Mouse (Mus musculus): ENCODE results near the gene Appbp2. TPM values are rescaled to one million over a fixed set of nuclear protein-coding genes. Genes with fewer than 3 reads are reported as not detected.
A peak's percentile ranks its signal among the peaks of the same experiment; 100 is the strongest.

Appbp2 gene
- polyA plus RNA-seq, 1 experiment from 2014 or later: 47.0 TPM

DNA sequence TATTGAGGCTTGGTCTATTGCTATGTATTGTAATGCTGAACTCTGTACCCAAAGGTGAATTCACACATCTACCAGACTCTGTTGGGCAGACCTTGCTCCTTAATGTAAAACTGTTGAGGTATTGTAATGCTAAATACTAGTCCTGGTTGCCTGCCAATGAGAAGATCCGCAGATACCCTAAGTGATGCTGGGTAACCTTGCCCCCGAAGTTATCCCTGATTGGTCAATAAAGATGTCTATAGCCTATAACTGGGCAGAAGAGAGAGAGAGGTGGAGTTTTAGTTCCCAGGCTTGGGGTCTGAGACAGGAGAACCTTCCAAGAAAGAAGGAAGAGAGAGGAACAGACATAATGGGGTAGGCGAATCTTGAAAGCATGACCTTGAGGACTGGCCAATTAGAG lies 5.3 kb upstream of the Appbp2 start:
- no peak for ATAC-seq
- peaks cover 3% of the 10 kb centered on the region; the same call in 1 of the 2 replicates for H3K4me1 ChIP-seq (ENCODE audit: control insufficient read depth, insufficient read depth, low read depth, low read length)
- no peak overlapping the region for H3K4me2 ChIP-seq (ENCODE audit: low read length)
- H3K27me3 ChIP-seq (replicated peaks; ENCODE audit: control insufficient read depth, insufficient read depth, low read length): no peaks in the 10 kb centered on the region
- 85% methylated on average over 3 of the region's 3 CpGs for WGBS
- H3K27ac ChIP-seq (ENCODE audit: low read depth, low read length): no peak overlapping the region
- H3K4me3 ChIP-seq (ENCODE audit: low read length): no peak overlapping the region
- H3K9me3 ChIP-seq (ENCODE audit: control insufficient read depth, low read length): no peaks in the 10 kb centered on the region
- no peaks in the 10 kb centered on the region for H3K36me3 ChIP-seq (ENCODE audit: control insufficient read depth, insufficient read depth, low read length)
- no peak overlapping the region for H3K9ac ChIP-seq (ENCODE audit: low read depth, low read length)

DNA sequence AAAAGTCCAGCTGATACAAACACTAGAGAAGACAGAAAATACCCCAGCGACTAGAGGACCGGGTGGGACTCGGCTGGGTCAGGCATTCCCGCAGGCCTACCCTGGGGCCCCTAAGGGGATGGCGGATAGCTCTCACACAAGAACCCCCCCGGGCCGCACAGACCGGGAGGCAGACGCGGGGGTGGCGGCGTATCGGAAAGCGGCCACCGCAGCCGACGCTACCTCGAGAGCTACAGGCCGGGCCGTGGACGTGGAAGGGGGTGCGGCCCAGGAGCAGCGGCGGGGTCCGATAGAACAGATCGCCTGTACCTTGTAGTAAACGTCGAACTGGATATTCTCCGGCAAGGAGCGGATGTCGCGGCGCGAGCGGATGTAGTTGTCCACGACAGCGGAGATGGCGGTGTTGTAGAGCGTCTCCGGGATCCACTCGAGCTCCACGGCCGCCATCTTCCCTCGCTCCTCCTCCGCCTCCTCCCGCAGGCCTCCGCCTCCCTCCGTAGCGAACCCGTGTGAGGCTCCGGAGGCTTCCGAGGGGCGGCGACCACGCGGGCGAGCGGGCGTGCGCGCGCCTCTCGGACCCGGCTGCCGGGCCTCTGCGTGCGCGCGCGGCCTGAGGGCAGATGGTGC lies 454 bp downstream of the Appbp2 start:
- H3K36me3 ChIP-seq (ENCODE audit: control insufficient read depth, insufficient read depth, low read length): no peaks in the 10 kb centered on the region
- no peaks in the 10 kb centered on the region for H3K9me3 ChIP-seq (ENCODE audit: control insufficient read depth, low read length)
- WGBS: under 1% methylated on average over 52 of the region's 70 CpGs
- H3K4me3 ChIP-seq (ENCODE audit: low read length): peak overlapping the region; percentile 99
- H3K27me3 ChIP-seq (replicated peaks; ENCODE audit: control insufficient read depth, insufficient read depth, low read length): no peaks in the 10 kb centered on the region
- peak overlapping the region; percentile 100 for H3K27ac ChIP-seq (ENCODE audit: low read depth, low read length)
- peak; percentile 97 for ATAC-seq
- H3K4me2 ChIP-seq (ENCODE audit: low read length): peak overlapping the region; percentile 65
- peaks cover 13% of the 10 kb centered on the region for H3K4me1 ChIP-seq (ENCODE audit: control insufficient read depth, insufficient read depth, low read depth, low read length)
- H3K9ac ChIP-seq (ENCODE audit: low read depth, low read length): peak overlapping the region; percentile 97

DNA sequence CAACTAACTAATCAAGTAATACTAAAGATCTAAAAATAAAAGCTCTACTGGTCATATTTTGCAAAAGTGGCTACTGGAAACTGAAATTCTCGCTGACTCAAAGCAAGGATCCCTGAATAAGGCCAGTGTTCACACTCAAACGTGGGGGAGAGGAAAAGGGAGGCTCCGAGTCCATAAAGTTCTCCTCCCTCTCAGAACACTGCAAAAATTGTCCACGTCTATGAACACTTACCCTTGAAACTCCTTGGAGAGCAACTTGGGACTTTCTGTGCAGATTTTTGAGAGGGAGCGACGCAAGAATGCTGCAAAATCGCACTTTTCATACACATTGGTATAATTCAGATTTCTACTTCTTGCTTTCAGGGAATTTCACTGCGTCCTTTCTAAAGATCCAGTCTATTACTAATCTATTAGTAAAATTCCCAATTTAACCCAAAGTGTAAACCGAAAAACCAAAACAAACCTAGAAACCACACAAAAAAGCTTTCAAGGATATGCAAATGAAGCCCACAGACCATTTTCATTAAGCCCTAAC lies 1.2 kb downstream of the Appbp2 start:
- no peak for ATAC-seq
- no peaks in the 10 kb centered on the region for H3K9me3 ChIP-seq (ENCODE audit: control insufficient read depth, low read length)
- WGBS: 11% methylated on average over 9 of the region's 9 CpGs

DNA sequence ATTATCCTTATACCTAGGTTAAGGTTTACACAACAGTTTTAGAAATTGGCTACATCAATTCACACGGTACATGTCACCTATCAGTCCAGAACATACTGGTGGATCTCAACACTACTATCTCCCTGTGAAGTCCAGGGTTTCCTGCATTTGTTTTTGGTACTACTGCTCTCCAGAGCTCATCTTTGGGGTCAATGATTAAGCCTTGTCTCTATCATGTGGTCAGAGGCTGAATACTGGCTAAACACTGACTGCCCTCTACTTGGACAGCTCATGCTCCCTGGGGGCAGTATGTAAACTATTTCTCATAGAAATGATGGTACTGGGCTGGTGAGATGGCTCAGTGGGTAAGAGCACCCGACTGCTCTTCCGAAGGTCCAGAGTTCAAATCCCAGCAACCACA lies 11.7 kb downstream of the Appbp2 start:
- H3K4me2 ChIP-seq (ENCODE audit: low read length): no peak overlapping the region
- H3K27me3 ChIP-seq (replicated peaks; ENCODE audit: control insufficient read depth, insufficient read depth, low read length): no peaks in the 10 kb centered on the region
- no peak for ATAC-seq
- H3K36me3 ChIP-seq (ENCODE audit: control insufficient read depth, insufficient read depth, low read length): no peaks in the 10 kb centered on the region; the same call in 1 of the 2 replicates
- H3K4me1 ChIP-seq (ENCODE audit: control insufficient read depth, insufficient read depth, low read depth, low read length): no peaks in the 10 kb centered on the region
- no peak overlapping the region for H3K4me3 ChIP-seq (ENCODE audit: low read length)
- H3K9me3 ChIP-seq (ENCODE audit: control insufficient read depth, low read length): no peaks in the 10 kb centered on the region
- H3K27ac ChIP-seq (ENCODE audit: low read depth, low read length): no peak overlapping the region
- no peak overlapping the region for H3K9ac ChIP-seq (ENCODE audit: low read depth, low read length)
- 94% methylated on average over 3 of the region's 3 CpGs for WGBS

More for the DNA sequence above, 1.2 kb downstream of the Appbp2 start:
- peaks cover 13% of the 10 kb centered on the region for H3K4me1 ChIP-seq (ENCODE audit: control insufficient read depth, insufficient read depth, low read depth, low read length)
- H3K36me3 ChIP-seq (ENCODE audit: control insufficient read depth, insufficient read depth, low read length): no peaks in the 10 kb centered on the region
- H3K27me3 ChIP-seq (replicated peaks; ENCODE audit: control insufficient read depth, insufficient read depth, low read length): no peaks in the 10 kb centered on the region
- peak overlapping the region; percentile 100 for H3K27ac ChIP-seq (ENCODE audit: low read depth, low read length)
- peak overlapping the region; percentile 97 for H3K9ac ChIP-seq (ENCODE audit: low read depth, low read length)
- peak overlapping the region; percentile 99 for H3K4me3 ChIP-seq (ENCODE audit: low read length)
- H3K4me2 ChIP-seq (ENCODE audit: low read length): peak overlapping the region; percentile 65

DNA sequence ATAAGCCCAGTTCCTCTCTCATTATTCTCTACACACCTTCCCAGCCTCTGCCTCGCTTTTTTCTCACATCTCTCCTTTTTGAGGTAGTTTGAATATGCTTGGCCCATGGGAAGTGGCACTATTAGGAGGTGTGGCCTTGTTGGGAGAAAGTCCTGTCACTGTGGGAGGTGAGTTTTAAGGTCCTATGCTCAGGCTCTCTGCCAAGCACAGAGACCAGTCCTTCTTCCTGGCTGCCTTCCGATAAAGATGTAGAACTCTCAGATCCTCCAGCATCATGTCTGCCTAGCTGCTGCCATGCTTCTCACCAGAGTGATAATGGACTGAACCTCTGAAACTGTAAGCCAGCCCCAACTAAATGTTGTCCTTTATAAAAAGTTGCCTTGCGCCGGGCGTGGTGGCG lies 12.4 kb downstream of the Appbp2 start:
- 98% methylated on average over 6 of the region's 6 CpGs for WGBS
- Histone ChIP-seq H3K36me3 (ENCODE audit: control insufficient read depth, insufficient read depth, low read length) (no peaks in the 10 kb centered on the region; the same call in 1 of the 2 replicates), H3K27me3 (replicated peaks; ENCODE audit: control insufficient read depth, insufficient read depth, low read length) (no peaks in the 10 kb centered on the region), H3K9me3 (ENCODE audit: control insufficient read depth, low read length) (no peaks in the 10 kb centered on the region), H3K4me2 (ENCODE audit: low read length) (no peak overlapping the region), H3K4me1 (ENCODE audit: control insufficient read depth, insufficient read depth, low read depth, low read length) (no peaks in the 10 kb centered on the region), H3K27ac (ENCODE audit: low read depth, low read length) (no peak overlapping the region), H3K4me3 (ENCODE audit: low read length) (no peak overlapping the region), H3K9ac (ENCODE audit: low read depth, low read length) (no peak overlapping the region)
- no peak for ATAC-seq

- ATAC-seq: no peak
- Histone ChIP-seq H3K4me2 (ENCODE audit: low read length) (no peak overlapping the region), H3K4me1 (ENCODE audit: control insufficient read depth, insufficient read depth, low read depth, low read length) (no peaks in the 10 kb centered on the region), H3K36me3 (ENCODE audit: control insufficient read depth, insufficient read depth, low read length) (peaks cover 2% of the 10 kb centered on the region), H3K9ac (ENCODE audit: low read depth, low read length) (no peak overlapping the region), H3K4me3 (ENCODE audit: low read length) (no peak overlapping the region), H3K27me3 (replicated peaks; ENCODE audit: control insufficient read depth, insufficient read depth, low read length) (no peaks in the 10 kb centered on the region), H3K9me3 (ENCODE audit: control insufficient read depth, low read length) (no peaks in the 10 kb centered on the region), H3K27ac (ENCODE audit: low read depth, low read length) (no peak overlapping the region)
- WGBS: 96% methylated on average over 3 of the region's 3 CpGs
These were observed 15.9 kb downstream of the Appbp2 start for GRCm38 (mm10) chr11:85219014-85219413.

GRCm38 (mm10) chr11:85214679-85215078 lies 20.3 kb downstream of the Appbp2 start:
- Histone ChIP-seq H3K4me2 (ENCODE audit: low read length) (no peak overlapping the region), H3K4me3 (ENCODE audit: low read length) (no peak overlapping the region)
- 92% methylated on average over 3 of the region's 3 CpGs for whole genome bisulfite sequencing

GRCm38 (mm10) chr11:85213215-85213614 lies 21.7 kb downstream of the Appbp2 start:
- 96% methylated on average over 2 of the region's 2 CpGs for WGBS
- peaks cover 29% of the 10 kb centered on the region for H3K36me3 ChIP-seq (ENCODE audit: control insufficient read depth, insufficient read depth, low read length)

More at GRCm38 (mm10) chr11:85214679-85215078, 20.3 kb downstream of the Appbp2 start:
- no peaks in the 10 kb centered on the region for H3K27me3 ChIP-seq (replicated peaks; ENCODE audit: control insufficient read depth, insufficient read depth, low read length)
- no peaks in the 10 kb centered on the region for H3K9me3 ChIP-seq (ENCODE audit: control insufficient read depth, low read length)
- no peak overlapping the region for H3K9ac ChIP-seq (ENCODE audit: low read depth, low read length)
- H3K4me1 ChIP-seq (ENCODE audit: control insufficient read depth, insufficient read depth, low read depth, low read length): no peaks in the 10 kb centered on the region
- ATAC-seq: no peak
- peaks cover 21% of the 10 kb centered on the region for H3K36me3 ChIP-seq (ENCODE audit: control insufficient read depth, insufficient read depth, low read length)
- no peak overlapping the region for H3K27ac ChIP-seq (ENCODE audit: low read depth, low read length)

DNA sequence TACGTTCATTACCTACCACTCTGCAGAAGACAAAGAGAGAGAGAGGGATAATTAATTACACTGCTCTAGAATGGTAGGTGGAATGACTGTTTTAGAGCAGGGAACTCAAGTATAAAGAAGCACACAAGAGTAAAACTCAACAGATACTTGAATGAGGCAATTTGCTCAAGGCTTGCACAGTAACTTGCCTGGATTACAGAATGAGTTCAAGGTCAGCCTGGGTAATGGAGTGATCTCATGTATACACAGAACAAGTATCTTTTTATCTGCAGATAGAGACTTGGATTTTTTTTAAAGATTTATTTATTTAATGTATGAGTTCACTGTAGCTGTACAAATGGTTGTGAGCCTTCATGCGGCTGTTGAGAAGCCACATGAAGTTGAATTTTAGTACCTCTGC lies 23.8 kb downstream of the Appbp2 start:
- Histone ChIP-seq H3K9me3 (ENCODE audit: control insufficient read depth, low read length) (no peaks in the 10 kb centered on the region), H3K4me1 (ENCODE audit: control insufficient read depth, insufficient read depth, low read depth, low read length) (no peaks in the 10 kb centered on the region), H3K27me3 (replicated peaks; ENCODE audit: control insufficient read depth, insufficient read depth, low read length) (no peaks in the 10 kb centered on the region), H3K4me3 (ENCODE audit: low read length) (no peak overlapping the region), H3K36me3 (ENCODE audit: control insufficient read depth, insufficient read depth, low read length) (peaks cover 34% of the 10 kb centered on the region), H3K9ac (ENCODE audit: low read depth, low read length) (no peak overlapping the region), H3K27ac (ENCODE audit: low read depth, low read length) (no peak overlapping the region), H3K4me2 (ENCODE audit: low read length) (no peak overlapping the region)
- ATAC-seq: no peak
- 91% methylated on average over 2 of the region's 2 CpGs for WGBS

More at GRCm38 (mm10) chr11:85213215-85213614, 21.7 kb downstream of the Appbp2 start:
- ATAC-seq: no peak
- H3K9me3 ChIP-seq (ENCODE audit: control insufficient read depth, low read length): no peaks in the 10 kb centered on the region
- no peak overlapping the region for H3K4me3 ChIP-seq (ENCODE audit: low read length)
- H3K9ac ChIP-seq (ENCODE audit: low read depth, low read length): no peak overlapping the region
- H3K27me3 ChIP-seq (replicated peaks; ENCODE audit: control insufficient read depth, insufficient read depth, low read length): no peaks in the 10 kb centered on the region
- H3K4me2 ChIP-seq (ENCODE audit: low read length): no peak overlapping the region
- no peaks in the 10 kb centered on the region for H3K4me1 ChIP-seq (ENCODE audit: control insufficient read depth, insufficient read depth, low read depth, low read length)
- H3K27ac ChIP-seq (ENCODE audit: low read depth, low read length): no peak overlapping the region

Data from hindbrain, embryonic 16.5 days (tissue).